Mouse (Mus musculus) kidney, postnatal 14 days (tissue): ENCODE measurements around the gene Nlgn1.

Experiments used
- DNase-seq: peaks from one replicate; pipeline ENCODE4 v3.0.0; 2022; ENCODE audit warnings: mixed read lengths

Gene Nlgn1

DNA sequence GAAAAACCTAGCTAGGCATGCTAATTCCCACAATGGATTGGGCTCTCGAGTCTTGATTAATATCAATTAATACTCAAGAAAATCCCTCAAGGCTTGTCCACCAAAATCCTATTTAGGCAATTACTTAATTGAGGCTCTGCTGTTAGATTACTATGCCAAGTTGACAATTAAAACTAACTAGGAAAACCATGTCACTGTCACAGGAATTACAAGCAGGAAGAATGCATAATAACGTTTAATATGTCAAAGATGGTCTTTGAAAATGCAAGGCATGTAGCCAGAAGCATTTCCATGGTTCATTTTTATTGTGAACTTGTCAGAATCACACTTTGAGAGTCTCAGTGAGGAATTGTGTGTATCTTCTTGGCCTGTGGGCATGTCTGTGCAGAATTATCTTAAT lies 289.3 kb downstream of the Nlgn1 start:
- DNase-seq: no peak

DNA sequence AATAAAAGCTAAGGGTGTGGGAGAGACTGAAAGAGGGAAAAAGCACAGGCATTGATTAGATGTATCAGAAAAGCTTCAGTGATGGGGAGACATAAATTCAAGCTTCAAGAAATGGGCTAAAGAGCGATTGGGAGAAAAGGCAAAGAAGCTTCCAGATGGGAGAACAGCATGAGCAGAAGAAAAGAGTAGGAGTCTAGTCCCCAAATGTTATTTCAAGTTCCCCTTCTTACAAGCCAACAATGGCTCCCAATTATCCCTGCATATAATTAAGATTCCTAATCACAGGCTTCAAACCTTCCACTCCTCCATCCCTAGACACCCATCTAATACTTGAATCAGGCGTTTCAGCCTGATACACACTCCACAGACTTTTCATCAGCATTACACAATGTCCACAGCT lies 292.6 kb downstream of the Nlgn1 start:
- DNase-seq: no peak

DNA sequence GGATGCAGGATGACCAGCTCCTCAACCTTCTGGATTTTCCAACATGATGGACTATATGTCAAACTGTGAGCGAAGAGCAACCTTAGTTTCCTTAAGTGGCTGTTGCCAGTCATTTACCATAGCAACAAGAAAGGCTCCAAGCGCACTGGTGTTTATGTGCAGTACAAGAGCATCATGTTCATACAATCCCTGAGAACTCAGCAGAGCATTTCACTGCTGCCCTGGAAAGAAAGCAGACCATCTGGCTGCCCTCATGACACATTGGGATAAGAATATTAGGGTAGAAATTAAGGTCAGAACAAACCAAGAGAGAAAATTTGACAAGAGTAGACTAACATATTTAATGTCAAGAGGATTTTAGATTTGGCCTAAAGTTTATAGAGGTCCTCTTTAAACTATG lies 306.2 kb downstream of the Nlgn1 start:
- DNase-seq: no peak

DNA sequence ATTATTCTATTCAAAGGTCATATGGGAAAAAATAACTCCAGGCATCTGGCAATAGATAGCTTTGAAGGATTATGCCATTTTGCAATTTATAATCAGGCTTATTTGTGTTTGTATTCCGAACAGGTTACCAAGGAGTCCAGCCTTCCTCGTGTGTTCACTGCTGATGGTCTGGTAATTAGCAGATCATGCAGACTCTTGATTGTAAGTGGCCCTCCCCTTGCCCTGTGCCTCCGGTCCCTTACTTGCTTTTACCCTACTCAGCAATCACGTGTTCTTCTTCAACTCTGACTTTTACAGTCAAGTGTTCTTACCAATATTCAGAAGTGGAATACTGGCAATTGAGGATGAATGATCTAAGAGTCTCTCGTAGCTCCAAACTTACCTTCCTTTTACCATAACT lies 309.0 kb downstream of the Nlgn1 start:
- no peak for DNase-seq

DNA sequence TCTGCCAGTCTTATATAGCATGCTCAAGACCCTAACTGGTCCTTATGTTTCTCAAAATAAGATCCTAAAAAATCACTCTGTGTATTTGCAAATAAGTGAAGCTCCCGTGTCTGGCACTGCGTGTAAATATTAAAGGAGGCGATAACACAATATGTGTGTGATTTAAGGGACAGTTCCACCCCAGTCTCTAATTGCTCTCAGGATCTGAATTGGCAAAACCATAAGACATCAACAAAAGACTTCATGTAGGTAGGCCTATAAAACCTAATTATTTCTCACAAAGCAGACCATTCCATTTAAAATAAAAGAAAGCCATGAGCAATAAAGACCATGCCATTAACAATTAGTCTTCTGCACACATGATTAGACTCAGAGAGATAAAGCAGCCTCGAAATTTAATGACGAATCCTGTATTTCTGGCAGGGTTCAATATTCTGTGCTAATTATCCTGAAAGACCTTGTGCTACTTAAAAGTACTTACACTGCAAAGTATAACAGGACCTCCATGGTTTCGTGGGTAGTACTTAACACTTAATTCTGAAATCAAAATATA lies 310.6 kb downstream of the Nlgn1 start:
- DNase-seq: no peak

DNA sequence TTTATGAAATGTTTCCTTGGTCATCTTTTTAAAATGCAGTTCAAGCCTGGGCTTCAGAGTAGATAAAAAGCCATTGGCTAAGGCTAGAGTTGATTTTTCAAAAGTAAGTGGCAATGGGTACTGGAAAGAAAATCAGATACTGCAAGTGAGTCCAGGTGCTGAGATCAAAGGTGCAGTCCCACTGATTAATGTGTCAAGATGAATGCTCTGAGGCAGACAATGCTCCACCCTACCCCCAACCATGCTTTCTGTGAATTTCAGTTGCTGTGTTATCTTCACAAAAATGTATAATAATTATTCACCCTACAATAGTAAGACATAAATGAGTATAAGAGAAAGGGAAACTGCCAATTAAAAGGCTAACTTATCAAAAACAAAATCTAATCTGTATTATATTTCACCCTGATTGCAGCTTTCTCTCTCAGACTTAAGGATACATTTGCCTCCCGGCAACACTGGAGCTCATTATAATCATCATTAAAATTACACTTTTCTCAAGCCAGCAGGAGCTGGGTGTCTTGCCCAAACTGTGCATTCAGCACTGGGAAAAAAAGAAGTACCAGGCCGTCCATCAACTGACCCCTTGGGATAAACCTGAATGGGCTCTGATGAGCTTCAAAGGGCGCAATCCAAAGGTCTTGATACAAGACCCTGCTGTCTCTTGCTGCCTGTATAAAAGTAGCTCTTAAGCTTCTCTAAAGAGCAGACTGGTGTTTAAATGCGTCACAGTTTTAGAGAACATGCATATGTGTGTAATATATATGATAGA lies 320.8 kb downstream of the Nlgn1 start:
- DNase-seq: no peak

DNA sequence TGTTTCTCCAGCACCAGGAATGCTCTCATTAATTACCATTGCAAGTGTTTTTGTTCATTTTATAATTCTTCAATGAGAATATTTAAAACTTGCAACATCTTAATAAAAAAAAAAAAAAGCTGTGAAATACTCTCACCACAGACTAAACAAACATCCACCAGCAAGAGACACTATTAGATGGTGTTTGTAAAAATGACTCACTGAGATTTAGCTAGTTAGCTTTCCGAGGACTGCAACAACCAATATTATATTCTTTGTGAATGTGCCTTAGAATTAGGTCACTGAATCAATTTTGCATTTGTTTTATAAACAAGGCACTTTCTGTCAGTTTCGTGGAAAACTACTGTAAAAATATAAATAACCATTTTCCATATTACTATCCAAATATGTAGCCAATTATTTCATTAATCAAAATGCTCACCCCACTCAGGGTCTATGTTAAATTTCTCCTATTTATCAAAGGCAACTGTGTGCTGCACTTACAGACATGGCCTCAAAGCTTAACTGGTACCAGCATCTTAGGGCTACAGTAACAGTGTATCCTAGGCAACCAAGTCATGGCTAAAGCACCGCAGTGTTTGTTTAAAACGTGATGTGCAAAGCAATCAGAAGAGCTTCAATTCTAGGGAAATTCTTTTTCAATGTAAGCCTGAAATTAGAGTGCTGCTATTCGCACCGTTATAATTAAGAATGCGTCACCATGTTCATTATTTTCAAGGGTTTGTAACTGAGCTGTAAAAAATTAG lies 329.2 kb downstream of the Nlgn1 start:
- DNase-seq: no peak

DNA sequence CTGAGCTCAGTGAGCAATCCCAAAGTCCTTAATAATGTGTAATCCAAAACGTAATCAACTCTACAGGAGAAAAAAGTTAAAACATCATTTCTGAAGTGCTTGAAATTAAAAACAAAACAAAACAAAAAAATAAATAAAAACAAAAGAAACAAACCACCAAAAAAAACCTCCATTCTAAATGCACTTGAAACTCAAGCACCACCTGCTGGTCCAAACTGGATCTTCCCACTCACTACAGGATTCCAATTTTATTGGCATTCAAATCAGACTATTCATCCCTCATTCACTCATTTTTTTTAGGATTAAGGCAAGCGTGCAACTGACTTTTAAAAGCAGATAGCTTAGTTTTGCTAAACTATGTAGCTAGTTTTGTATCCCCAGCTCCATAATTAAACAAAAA lies 329.9 kb downstream of the Nlgn1 start:
- DNase-seq: no peak

DNA sequence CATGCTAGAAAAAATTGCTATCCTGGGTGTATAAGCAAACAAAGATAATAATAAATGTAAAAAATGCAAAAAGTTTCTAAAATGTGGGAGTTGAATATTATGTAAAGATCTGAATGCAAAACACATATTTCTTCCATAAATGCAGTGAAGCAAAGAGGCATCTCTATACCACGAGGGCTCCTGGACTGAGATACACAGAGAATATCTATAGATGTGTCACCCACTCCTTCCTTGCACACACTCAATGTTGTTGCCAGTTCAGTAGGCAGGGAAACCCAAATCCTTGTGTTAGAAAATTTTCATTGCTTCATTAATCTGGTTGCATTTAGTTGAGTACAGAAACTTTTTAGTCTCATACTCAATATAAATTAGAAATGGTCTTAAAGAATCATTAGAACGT lies 364.7 kb downstream of the Nlgn1 start:
- no peak for DNase-seq

DNA sequence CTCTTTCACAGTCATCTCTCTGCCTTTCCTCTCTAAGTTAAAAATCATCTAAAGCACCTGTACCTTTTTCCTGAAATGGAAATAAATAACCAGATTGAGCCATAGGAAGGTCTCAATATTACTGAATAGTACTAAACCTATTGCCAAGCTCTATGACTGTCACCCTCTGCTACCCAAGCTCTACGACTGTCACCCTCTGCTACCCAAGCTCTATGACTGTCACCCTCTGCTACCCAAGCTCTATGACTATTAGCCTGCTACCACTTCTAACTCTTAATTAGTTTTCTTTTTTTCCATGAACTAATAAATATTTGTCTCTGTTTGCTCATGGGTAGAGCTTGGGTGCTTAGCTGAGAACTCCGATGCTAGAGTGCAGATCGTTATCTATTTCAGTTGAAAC lies 368.0 kb downstream of the Nlgn1 start:
- no peak for DNase-seq

DNA sequence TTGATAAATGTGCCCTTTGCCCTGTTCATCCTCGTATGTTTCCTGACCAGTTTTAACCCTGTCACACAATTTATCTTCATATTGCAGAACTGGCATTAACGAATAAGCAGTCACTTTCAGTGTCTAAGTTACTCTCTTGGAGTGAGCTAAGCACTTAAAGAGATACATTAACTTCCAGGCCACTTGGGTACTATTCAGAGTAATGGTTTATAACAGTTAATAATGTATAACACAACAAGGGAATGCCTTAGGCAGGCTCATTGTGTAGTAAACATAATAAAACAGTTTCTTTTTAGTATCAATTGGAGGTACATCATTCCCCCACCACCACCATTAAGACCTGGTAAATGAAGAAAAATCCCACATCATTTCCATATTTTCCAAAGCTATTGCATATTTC lies 368.7 kb downstream of the Nlgn1 start:
- DNase-seq: no peak

DNA sequence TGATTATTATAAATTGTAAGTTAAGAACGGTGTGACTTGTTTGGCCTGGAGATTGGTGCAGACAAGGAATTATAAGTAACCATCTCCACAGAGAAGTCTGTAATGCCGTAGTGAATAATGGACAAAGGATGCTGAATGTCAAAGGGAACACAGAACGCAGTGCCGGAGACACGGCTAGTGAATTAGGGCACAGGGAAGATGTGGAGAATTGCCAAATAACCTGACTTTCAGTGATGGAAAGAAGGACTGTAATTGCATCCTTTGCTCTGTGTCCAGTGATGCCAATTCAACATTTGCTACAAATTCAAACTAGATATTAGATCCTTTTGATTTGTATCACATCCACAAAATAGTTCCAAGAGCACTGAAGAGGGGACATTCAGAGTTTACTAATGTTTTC lies 415.7 kb downstream of the Nlgn1 start:
- no peak for DNase-seq

DNA sequence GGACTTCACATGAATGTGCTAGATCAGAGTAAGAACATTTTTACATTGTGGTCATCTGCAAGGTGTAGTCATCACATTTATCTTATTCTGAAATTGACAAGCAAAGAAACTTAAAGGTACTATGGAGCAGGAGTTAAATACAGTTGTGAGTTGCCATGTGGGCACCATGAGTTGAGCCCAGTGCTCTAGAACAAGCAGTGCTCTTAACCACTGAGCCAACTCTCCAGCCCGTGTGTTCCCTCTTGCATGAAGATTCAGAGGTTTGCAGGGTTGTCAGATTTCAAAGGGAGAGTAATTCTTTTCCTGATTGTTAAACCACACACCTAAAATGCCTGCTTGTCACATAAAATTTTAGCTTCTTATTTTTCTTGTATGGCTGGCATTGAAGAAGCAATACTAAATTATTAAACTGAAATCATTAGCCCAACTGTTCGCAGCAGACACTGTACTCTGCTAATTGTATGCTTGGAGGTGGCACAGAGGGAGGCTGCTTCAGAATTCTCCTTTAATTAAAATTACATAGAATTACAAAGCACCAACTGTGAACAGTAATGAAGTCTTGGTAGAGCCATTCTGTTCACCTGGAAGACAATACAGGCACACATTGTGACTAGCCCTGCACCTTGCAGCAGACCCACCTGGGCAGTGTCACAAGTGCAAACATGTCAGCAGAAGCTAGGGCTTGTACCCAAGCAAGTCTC lies 417.7 kb downstream of the Nlgn1 start:
- no peak for DNase-seq

DNA sequence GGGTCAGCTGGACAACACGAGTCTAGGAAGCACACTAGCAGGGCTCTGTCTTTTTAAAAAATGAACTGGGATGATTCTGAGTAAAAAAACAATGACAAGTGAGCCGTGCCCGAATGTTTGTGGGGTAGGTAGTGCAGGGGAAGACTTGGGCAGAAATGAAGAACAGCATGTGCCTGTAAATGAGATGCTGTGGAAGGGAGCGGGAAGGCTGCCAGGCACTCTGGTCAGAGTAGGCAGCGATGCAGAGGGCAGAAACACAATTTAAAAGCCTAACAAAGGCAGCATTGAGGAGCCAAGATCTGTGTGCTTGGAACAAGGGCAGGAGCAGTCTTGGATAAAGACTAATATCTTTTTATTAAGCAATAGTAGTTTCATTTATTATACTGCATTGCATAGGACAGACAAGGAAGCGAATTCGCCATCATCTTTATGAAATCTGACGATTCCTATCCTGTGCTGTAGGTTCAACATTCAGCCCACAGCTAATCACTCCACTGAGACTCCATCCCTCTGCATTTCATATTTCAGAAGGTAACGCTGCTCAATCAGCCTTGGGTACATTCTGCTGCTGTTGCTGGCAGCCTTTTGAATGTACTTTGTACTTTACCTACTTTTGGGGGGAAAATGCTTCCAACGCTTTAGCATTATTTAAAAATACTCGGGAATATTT lies 429.0 kb downstream of the Nlgn1 start:
- no peak for DNase-seq

DNA sequence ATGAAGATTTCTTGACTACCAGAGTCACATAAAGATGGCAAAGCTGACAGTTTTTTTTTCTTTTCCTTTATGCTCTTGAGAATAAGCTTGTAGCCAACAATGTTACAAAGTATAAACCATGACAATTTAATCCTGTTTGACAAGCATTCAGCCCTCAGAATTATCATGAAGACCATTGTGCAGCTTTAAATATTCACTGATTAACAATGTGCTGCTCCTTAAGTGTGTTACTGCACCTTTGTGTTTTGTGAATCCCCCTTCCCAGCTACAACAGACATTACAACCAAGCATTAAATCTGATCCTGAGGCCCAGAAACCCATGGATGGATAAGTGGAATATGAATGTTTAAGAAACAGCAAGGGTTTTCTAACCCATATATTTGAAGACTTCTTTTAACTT lies 434.8 kb downstream of the Nlgn1 start:
- DNase-seq: no peak

DNA sequence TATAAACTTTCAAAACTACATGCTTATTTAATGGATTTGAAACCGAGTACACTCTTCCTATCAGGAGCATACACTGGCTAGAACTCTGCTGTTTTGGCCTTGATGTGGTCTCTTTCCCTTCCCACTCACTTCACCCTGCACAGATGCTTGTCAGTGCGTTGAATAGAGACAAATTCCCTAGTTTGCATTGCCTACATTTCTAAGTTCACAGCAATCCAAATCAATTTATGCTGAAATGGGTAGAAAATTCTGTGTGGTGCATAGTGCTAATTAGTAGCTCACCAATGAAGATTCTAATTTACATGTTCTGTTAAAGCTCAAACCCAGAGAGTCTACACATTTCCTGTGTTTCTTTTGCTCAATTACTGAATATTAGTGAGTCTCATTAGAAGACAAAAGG lies 447.5 kb downstream of the Nlgn1 start:
- no peak for DNase-seq

DNA sequence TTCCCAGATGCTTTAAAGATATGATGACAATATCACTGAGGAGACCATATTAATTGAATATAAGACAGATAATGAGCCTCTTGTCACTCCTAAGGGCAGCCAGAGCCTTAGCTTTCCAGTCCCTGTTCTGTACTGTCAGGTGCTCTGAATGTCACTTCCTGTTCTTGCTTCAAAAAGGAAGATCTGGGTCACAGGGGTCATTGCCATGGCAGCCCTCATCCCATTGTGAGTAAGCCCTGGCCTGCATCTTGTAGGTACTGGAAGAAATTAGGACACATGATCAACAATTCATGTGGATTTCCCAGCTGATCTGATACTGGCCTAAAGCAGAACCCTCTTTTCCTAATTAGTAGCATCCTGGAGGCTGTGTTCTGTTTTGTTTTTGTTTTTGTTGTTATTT lies 463.1 kb downstream of the Nlgn1 start:
- DNase-seq: peak; percentile 12

DNA sequence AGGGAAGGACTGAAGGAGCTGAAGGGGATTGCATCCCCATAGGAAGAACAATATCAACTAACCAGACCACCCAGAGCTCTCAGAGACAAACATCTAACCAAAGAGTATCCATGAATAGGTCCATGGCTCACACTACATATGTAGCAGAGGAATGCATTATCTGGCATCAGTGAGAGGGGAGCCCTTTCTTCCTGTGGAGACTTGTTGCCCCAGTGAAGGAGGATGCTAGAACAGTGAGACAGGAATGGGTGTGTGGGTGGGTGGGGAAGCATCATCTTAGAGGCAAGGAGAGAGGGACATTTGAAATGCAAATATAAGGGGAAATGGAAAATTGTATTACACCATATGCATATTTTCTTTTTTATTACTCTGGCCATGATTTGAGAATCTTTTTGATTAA lies 473.9 kb downstream of the Nlgn1 start:
- no peak for DNase-seq

DNA sequence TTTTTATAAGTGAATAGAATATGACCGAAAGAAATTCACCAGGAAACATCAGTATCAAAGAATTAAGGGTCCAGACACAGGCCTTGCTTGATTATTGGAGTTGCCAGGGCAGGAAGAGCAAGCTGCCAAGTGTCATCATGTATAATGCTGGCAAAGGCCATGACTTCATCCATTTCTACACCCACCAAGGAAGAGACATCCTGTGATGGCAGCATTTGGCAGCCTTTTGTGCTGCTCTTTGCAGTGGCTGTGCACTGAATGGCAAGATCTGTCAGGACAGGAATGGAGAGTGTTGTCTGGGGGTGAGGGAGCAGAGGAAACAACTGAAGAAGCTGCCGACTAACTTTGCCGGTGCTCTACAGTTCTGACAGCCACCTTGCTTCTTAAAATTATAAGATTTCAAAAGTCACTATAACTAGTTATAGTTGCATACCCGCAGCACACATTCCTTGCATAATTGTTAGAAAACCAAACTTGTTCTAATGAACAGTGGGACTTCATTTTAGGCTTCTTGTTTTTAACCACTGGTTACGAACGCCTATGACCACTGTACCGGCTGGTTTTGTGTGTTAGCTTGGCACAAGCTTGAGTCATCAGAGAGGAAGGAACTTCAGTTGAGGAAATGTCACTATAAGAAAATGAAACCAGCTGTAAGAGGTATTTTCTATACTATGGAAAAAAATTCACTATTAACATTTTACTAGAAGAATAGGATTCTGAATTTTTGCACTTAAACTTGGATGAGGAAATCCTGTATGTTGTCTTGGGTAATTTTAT lies 487.4 kb downstream of the Nlgn1 start:
- peak; percentile 11 for DNase-seq

DNA sequence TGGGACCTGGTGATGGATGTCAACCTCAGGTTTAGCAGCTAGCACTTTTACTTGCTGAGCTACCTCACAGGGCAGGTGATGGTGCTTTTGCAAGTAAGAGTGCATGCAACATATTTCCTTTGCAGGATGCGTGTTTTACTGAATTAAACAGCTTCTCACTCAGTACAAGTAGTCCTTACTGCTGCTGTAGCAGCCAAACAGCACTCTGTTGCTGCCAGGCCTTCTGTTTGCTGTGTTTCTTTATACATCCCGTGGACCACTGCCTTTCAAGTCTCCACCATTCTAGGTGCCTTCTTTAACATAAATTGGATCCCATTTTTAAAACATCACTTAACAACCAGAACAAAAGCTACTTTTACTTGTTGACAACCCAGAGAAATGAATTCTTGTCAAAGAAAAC lies 502.0 kb downstream of the Nlgn1 start:
- DNase-seq: no peak

DNA sequence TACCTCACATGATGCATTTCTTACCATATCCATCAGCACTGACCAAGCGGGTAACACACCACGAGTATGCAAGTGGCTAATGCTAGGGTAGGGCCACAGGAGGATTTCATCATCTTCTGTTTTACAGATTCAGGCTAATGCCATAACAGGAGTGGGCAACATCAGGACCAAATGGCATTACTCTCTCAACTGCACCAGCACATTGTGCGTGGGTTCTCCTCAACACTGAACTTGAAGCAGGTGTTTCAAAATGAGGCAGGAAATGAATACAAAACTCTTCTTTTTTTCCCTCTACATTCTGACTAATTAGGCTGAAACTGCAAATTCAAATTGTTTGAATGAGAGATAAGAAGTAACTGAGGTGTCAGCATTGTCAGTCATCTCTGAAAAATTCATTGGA lies 518.9 kb downstream of the Nlgn1 start:
- no peak for DNase-seq

DNA sequence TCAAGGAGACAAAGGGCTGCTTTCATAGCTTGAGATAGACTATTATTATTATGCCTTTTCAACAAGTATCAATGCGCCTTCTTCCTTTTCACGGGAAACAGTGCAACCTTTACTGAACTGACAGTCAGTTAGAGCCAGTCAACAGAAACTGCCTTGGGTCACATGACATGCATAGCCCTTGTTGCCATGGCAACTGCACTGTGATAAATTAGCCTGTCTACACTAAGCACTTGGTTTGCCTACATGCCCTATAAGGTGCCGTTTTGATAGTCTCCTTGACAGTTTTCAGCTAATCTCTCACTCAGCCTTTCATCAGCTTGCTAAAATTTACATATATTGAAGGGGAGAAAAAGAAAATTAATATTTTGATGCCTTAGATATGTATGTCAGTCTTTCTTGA lies 524.7 kb downstream of the Nlgn1 start:
- DNase-seq: no peak
